Mouse (Mus musculus): ENCODE measurements around the gene Junb. TPM values are rescaled to one million over a fixed set of nuclear protein-coding genes. Genes with fewer than 3 reads are reported as not detected.
A peak's percentile ranks its signal among the peaks of the same experiment; 100 is the strongest.

Junb gene
- polyA plus RNA-seq, 1 experiment = 128 TPM

DNA sequence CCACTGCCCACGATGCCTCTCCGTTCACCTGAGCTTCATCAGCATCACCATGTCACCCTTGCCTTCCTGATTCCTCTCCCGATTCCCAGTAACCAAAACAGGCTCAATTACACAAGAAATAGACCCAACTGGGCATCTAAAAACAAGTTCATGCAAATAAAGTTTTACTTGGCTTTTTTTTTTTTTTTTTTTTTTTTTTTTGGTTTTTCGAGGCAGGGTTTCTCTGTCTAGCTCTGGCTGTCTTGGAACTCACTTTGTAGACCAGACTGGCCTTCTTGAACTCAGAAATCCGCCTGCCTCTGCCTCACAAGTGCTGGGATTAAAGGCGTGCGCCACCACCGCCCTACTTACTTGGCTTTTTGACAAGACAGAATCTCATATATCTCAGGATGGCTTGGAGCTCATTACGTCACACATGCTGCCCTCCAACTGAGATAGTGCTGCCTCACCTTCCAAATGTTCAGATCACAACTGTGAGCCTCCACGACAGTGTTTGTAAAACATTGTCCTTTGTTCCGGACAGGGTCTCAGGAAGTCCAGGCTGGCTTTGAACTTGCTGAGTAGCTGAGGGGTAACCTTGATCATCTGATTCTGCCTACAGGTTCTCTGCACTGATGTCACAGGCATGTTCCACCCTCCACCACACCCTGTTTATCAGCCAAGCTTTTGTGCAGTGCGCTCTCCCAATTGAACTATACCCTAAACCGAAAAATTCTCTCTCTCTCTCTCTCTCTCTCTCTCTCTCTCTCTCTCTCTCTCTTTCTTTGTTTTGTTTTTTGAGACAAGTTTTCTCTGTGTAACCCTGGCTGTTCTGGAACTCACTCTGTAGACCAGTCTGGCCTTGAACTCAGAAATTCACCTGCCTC, 40.7 kb downstream of the Junb start:
- WGBS = 69% methylated on average over 13 of the region's 13 CpGs
- H3K27me3 ChIP-seq (ENCODE audit: control insufficient read depth, insufficient read depth, low read length) = peaks cover 23% of the 10 kb centered on the region
- no peak for TF ChIP-seq CTCF (IDR thresholded peaks at IDR 0.05; ENCODE audit: borderline replicate concordance, control insufficient read depth, extremely low read depth, insufficient read depth, low read length, poor library complexity)
- TF ChIP-seq POLR2A (IDR thresholded peaks at IDR 0.05; ENCODE audit: control insufficient read depth, extremely low read depth, insufficient read depth, low read length, poor library complexity) = no peak

GRCm38 (mm10) chr8:84936962-84937546, 41.5 kb downstream of the Junb start, which contains the start of gene Mast1:
TSS of gene Mast1 (minus strand) at chr8:84937359.
- 0 out of 2 replicates have a peak, but pooled peaks have one; percentile 60 for TF ChIP-seq CTCF (IDR thresholded peaks at IDR 0.05; ENCODE audit: borderline replicate concordance, control insufficient read depth, extremely low read depth, insufficient read depth, low read length, poor library complexity)
- no peak for TF ChIP-seq POLR2A (IDR thresholded peaks at IDR 0.05; ENCODE audit: control insufficient read depth, extremely low read depth, insufficient read depth, low read length, poor library complexity)
- Histone ChIP-seq H3K27ac (ENCODE audit: control insufficient read depth, insufficient read depth, low read length) (no peak within 1 kb of the TSS), H3K36me3 (ENCODE audit: control insufficient read depth, insufficient read depth, low read length) (no peaks in the 10 kb centered on the region), H3K4me3 (ENCODE audit: control insufficient read depth, insufficient read depth, low read length) (peak within 1 kb of the TSS; percentile 25), H3K4me1 (replicated peaks; ENCODE audit: control insufficient read depth, insufficient read depth, low read length) (no peaks in the 10 kb centered on the region; the same call in 1 of the 2 replicates), H3K27me3 (ENCODE audit: control insufficient read depth, insufficient read depth, low read length) (peaks cover 23% of the 10 kb centered on the region)
- DNase-seq = peak; percentile 51
- WGBS = 1% methylated on average over 49 of the region's 50 CpGs

More for the DNA sequence above, 40.7 kb downstream of the Junb start:
- DNase-seq = no peak
- H3K27ac ChIP-seq (ENCODE audit: control insufficient read depth, insufficient read depth, low read length) = no peak overlapping the region
- H3K36me3 ChIP-seq (ENCODE audit: control insufficient read depth, insufficient read depth, low read length) = no peaks in the 10 kb centered on the region
- no peaks in the 10 kb centered on the region; the same call in 1 of the 2 replicates for H3K4me1 ChIP-seq (replicated peaks; ENCODE audit: control insufficient read depth, insufficient read depth, low read length)
- no peak overlapping the region for H3K4me3 ChIP-seq (ENCODE audit: control insufficient read depth, insufficient read depth, low read length)

GRCm38 (mm10) chr8:84936041-84936961, 42.2 kb downstream of the Junb start:
- WGBS = 26% methylated on average over 23 of the region's 23 CpGs
- H3K4me1 ChIP-seq (replicated peaks; ENCODE audit: control insufficient read depth, insufficient read depth, low read length) = no peaks in the 10 kb centered on the region; the same call in 1 of the 2 replicates
- H3K36me3 ChIP-seq (ENCODE audit: control insufficient read depth, insufficient read depth, low read length) = no peaks in the 10 kb centered on the region
- no peak overlapping the region for H3K27ac ChIP-seq (ENCODE audit: control insufficient read depth, insufficient read depth, low read length)
- H3K4me3 ChIP-seq (ENCODE audit: control insufficient read depth, insufficient read depth, low read length) = no peak overlapping the region
- no peak for TF ChIP-seq CTCF (IDR thresholded peaks at IDR 0.05; ENCODE audit: borderline replicate concordance, control insufficient read depth, extremely low read depth, insufficient read depth, low read length, poor library complexity)
- TF ChIP-seq POLR2A (IDR thresholded peaks at IDR 0.05; ENCODE audit: control insufficient read depth, extremely low read depth, insufficient read depth, low read length, poor library complexity) = no peak
- DNase-seq = no peak
- peaks cover 23% of the 10 kb centered on the region for H3K27me3 ChIP-seq (ENCODE audit: control insufficient read depth, insufficient read depth, low read length)

- no peak overlapping the region for H3K27ac ChIP-seq (ENCODE audit: control insufficient read depth, insufficient read depth, low read length)
- TF ChIP-seq CTCF (IDR thresholded peaks at IDR 0.05; ENCODE audit: borderline replicate concordance, control insufficient read depth, extremely low read depth, insufficient read depth, low read length, poor library complexity) (no peak), POLR2A (IDR thresholded peaks at IDR 0.05; ENCODE audit: control insufficient read depth, extremely low read depth, insufficient read depth, low read length, poor library complexity) (no peak)
- DNase-seq = no peak
- H3K4me3 ChIP-seq (ENCODE audit: control insufficient read depth, insufficient read depth, low read length) = no peak overlapping the region
- WGBS = 6% methylated on average over 14 of the region's 14 CpGs
- no peaks in the 10 kb centered on the region for H3K36me3 ChIP-seq (ENCODE audit: control insufficient read depth, insufficient read depth, low read length)
- no peaks in the 10 kb centered on the region; the same call in 1 of the 2 replicates for H3K4me1 ChIP-seq (replicated peaks; ENCODE audit: control insufficient read depth, insufficient read depth, low read length)
- H3K27me3 ChIP-seq (ENCODE audit: control insufficient read depth, insufficient read depth, low read length) = peaks cover 23% of the 10 kb centered on the region
These were observed 43.0 kb downstream of the Junb start for GRCm38 (mm10) chr8:84935489-84935888.

DNA sequence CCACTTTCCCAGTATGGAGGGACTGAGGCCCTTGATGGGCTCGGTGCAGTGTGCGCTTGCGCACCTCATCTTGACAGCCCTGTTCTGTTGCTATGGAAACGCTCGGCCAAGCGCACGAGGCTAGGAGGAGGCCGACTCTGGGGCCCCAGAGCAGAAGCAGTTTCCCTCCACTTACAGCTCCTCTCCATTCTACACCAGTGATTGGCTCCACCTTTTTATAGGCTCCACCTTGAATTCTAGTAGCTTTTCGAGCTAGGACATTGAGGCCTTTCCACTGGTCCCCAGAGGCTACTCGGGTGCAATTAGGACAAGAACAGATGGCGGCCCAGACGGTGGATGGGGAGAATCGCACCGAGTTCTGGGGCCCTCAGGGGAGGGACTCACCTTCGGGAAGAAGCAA, 43.7 kb downstream of the Junb start:
- Histone ChIP-seq H3K4me3 (ENCODE audit: control insufficient read depth, insufficient read depth, low read length) (no peak overlapping the region), H3K27me3 (ENCODE audit: control insufficient read depth, insufficient read depth, low read length) (peaks cover 23% of the 10 kb centered on the region), H3K27ac (ENCODE audit: control insufficient read depth, insufficient read depth, low read length) (no peak overlapping the region), H3K36me3 (ENCODE audit: control insufficient read depth, insufficient read depth, low read length) (no peaks in the 10 kb centered on the region), H3K4me1 (replicated peaks; ENCODE audit: control insufficient read depth, insufficient read depth, low read length) (no peaks in the 10 kb centered on the region; the same call in 1 of the 2 replicates)
- no peak for DNase-seq
- 4% methylated on average over 15 of the region's 15 CpGs for WGBS
- TF ChIP-seq CTCF (IDR thresholded peaks at IDR 0.05; ENCODE audit: borderline replicate concordance, control insufficient read depth, extremely low read depth, insufficient read depth, low read length, poor library complexity) (no peak), POLR2A (IDR thresholded peaks at IDR 0.05; ENCODE audit: control insufficient read depth, extremely low read depth, insufficient read depth, low read length, poor library complexity) (no peak)

Measured in thymus, adult 2 months (tissue).